Mouse (Mus musculus): ENCODE results near the gene Ptov1.

The Ptov1 gene

DNA sequence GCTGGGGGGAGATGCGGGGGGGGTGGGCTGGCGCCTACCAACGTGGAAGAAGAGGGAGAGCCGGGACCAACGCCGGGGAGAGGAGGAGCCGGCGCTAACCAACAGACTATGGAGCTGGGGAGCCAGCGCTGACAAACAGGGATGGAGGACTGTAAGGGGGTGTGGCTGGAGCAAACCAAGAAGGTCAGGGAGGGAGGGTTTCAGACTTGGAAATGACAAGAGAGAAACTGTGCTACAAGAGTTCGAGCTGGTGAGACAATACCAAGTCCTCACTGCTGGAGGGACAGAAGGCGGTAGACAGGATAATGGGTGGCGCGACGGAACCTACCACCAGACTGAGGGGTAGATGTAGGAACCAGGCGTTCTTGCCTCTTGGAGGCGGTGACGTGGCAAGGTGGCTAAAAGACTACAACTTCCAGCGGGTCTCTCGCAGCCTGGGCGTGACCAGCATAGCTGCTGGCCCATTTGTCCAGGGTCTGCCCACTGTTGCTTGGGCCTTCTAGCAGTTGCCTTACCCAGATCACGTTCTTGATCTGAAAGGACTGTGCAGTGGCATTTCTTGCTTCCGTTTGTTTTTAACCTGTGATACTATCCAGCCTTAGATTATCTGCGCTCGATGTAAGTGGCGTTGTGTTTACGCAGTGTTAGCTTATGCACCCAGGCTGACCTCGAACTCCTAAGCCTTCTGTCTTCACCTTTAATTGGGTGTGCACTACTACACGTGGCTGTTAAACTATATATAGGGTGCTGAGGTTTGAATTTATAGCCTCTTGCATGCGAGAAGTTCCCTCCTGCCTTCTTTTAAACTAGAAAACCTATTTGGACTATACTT lies at the start of gene Ptov1:
Ptov1 (minus strand) TSS at position 92 of the 832 bp plus-strand sequence.
- in situ Hi-C loops (cut with MboI, MseI) = no loop called here

DNA sequence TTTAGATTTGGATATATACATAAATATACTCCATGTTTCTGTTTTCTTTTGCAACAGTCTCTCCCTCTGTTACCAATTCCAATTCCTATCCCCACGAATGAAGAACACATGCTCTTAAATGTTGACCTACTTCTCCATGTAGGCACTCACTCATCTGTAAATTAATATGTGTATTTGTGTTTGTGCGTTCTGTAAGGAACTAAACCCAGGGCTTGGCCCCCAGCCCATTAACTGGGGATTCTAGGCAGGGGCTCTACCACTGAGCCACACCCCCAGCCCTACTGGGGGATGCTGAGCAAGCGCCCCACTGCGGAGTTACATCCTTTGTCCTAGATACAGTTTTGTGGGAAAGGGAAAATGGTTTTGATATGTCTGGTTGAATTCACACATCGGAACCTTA lies 49.5 kb upstream of the Ptov1 start:
- in situ Hi-C loops (cut with MboI, MseI) = loop anchor here (5.0 kb wide), 1 partner anchor 38 kb away; no protein-coding TSS in a partner anchor

DNA sequence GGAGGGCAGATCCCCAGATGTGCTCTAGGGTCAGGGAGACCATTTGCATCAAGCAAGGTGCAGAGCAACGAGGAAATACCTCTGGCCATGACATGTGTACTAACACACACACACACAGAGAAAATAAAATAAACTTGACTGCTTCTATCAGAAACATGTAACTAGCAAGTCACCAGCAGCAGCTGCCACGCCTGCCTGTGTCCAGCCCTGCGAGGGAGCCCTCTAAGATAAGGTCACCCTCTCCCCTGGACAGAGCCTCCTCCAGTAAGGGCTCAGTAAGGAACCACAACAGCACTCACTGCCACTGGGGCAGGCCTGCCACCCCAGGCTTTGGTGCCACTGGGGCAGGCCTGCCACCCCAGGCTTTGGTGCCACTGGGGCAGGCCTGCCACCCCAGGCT lies 48.6 kb upstream of the Ptov1 start:
- in situ Hi-C loops (cut with MboI, MseI) = loop anchor here (5.0 kb wide), 1 partner anchor 39 kb away; no protein-coding TSS in a partner anchor

DNA sequence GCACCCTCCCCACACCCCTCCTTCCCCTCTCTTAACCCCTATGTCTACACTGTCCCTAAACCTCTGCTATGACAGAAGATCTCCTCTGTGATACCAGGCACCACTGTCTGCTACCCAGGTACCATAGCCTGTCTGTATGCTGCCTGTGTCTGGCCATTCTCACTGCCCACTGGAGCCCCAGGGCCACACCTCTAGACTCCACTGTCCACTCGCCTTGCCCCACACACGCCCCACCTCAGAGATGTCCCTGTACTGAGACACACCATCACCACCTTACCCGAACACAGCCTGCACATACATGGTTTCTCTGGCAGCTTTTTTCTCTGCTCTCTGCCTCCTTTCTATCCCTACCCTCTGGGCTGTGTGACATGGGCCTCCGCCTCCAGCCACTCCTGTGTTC lies 47.3 kb upstream of the Ptov1 start:
- in situ Hi-C loops (cut with MboI, MseI) = loop anchor here (5.0 kb wide), 1 partner anchor 40 kb away; no protein-coding TSS in a partner anchor

DNA sequence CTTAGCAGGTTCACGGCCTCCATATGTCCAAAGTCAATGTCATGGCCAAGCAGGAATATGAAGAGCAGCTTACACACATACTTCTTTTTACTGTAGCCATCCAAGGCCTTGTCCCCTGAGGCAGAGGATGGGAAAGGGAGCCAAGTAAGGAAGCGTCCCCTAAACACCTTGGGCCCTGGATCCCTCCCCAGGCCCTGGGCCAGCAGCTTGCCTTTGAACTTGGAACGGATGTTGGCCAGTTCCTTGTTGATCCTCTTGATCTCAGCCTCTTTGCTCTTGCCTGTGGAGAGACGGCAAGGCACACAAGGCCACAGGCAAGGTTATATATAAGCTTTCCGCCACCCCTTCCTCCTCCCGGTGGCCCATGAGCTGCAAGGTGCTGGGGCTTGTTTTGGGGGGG lies 46.6 kb upstream of the Ptov1 start:
- in situ Hi-C loops (cut with MboI, MseI) = loop anchor here (5.0 kb wide), 1 partner anchor 41 kb away; no protein-coding TSS in a partner anchor

DNA sequence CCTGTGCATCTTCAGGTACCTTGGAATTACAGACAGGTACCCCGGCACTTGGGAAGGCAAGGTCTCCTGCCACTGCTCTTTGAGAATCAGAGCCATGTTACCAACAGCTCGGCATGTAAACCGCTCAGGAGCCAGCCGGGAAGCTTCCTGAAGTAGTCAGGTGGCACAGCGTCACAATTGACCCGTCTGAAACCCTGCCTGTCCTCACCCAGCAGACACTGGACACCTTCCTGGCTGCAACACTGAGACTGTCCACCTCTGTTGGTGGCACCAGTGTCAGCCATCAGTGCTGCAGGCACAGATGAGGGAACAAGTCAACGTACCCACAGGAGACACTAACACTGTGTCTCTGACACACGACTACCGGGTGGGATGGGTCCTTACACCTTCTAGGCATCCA lies 45.7 kb upstream of the Ptov1 start:
- in situ Hi-C loops (cut with MboI, MseI) = loop anchor here (5.0 kb wide), 1 partner anchor 42 kb away; no protein-coding TSS in a partner anchor

DNA sequence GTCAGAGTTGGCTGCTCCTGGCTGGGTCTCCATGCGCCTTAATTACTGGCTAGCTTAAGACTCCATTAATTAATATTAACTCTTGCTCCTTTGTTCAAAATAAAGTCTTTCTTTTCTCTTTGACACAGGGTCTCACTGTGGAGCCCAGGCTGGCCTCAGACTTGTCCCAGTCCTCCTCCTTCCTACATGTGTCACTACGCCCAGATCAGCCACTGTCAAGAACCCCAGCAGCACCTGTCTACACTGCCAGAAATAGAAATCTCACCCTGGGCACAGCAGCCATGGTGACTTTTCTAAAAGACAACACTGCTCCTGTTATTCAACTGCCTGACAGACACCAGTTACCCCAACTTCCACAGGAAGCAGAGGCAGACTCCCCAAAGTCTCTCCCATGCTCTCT lies 44.8 kb upstream of the Ptov1 start:
- in situ Hi-C loops (cut with MboI, MseI) = no loop called here

DNA sequence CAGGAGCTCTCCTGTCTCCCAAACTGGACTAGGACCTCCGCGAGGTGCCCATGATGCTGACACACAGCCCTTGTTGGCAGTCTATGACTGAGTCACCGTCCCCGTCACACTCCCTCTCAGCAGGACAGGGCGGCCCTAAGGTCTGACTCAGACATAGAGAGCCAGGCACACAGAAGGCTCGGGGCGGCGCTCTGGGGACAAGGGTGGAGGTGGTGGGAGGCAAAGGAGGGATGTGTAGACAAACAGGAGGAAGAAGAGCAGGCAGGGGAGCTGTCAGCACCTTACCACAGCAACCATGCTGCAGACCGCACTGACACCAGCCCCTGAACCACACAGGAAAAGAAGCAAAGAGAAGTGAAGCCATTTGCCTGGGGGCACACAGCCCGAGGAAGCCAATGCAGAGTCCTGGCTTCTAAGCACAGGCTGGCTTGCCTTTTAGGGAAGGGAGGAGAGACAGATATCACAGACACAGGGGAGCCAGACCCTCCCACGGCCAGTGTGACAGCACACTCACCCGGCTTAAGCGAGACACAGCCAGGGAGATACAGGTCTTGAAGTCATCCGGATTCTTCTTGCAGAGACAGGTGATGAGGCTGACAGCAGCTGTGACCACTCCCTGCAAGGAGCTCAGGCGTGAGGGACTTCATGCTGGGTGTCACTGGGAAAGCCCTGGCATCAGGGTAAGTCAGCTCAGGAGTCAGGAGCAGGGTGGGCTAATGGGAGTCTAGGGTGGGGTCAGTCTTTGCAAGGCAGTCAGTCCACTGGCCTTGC lies 39.3 kb upstream of the Ptov1 start:
- in situ Hi-C loops (cut with MboI, MseI) = no loop called here

DNA sequence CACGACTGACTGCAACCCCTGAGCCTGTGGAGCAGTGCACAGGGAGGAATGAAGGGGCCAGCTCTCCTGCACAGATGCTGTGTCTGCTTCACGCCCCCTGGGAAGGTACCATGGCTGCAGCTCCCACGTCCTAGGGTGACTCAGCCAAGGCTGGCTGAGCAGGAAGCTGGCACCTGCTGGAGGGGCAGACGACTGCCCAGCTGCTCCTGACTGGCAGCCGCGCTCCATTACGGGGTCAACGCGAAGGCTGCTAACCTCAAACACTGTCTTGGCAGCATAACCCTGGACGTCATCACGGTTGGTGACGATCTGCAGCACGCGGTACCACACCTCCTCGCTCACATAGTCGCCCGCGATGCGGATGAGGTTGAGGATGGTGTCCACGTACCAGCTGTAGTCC lies 35.8 kb upstream of the Ptov1 start:
- in situ Hi-C loops (cut with MboI, MseI) = no loop called here

DNA sequence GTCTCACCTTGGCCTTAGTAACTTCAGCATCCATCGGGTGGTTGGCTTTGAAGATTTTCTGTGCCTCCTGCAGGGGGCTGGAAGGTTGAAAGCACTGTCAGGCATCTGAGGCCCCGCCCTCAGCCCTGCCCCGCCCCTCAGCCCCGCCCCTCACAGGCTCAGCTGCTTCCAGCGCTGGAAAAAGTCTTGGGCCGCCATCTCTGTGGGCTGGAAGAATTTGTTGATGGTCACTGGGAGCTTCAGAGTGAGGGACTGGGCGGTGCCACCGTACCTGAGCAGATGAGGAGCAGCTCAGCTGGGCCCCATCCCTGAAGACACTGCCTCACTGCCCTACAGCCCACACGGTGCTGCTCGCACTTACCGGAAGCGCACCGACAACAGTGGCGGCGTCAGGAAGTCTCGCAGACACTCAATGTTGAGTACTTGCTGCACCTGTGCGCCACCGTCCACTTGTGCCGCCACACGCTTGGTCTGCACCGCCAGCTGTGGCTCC lies 31.7 kb upstream of the Ptov1 start:
- in situ Hi-C loops (cut with MboI, MseI) = no loop called here

DNA sequence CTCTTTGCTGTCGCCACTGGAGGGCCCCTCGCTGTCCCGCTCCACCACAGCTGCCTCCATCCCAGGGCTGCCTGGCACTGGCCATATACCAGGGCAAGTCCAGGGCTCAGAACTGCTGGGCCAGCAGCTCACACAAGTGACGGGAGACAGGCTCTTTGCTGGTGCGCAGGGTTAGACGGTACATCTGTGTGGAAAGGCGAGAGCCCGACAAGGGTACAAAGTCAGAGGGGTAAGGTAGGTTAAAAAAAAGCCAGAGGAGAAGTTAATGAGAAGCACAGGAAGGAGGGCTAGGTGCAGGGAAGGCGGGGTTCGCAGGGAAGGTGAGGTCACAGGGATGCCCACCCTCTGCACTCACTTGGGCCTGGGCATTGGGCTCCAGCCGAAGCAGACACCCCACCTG lies 31.0 kb upstream of the Ptov1 start:
- in situ Hi-C loops (cut with MboI, MseI) = no loop called here

DNA sequence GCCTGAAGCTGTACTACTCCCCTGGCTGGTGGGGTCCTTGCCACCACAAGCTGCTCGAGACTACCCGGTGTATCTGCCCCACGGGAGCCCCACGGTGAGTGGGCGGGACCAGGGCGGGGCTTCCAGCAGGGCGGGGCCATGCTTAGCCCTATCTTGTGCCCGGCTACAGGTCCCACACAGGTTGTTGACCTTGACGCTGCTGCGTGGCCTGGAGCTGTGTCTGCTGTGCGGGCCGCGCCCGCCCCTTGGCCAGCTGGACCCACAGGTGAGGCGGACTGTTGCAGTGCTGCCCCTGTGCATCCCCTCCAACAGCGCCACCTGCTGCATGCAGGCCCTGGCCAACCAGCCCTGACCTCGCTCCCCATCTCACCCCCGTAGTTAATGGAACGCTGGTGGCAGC lies 29.0 kb upstream of the Ptov1 start:
- in situ Hi-C loops (cut with MboI, MseI) = loop anchor here (10.0 kb wide), 1 partner anchor 344 kb away; the partner anchor contains the start of gene Nr1h2

DNA sequence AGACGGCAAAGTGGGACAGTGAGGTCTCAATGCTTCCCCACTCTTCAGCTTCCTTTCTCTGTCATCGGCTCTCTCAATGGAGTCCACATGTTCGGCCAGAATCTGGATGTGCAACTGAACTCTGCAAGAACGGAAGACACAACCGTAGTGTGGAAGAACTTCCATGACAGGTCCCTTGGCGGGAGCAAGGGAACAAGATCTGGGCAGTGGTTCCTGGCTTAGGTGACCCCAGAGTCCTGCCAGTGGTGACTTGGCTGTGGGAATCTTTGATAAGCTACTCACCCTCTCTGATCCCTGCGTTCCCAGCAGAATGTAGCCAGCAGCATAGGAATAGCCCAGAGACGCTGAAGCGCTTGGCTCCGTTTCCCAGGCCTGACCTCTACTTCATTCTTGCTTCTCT lies 26.9 kb upstream of the Ptov1 start:
- in situ Hi-C loops (cut with MboI, MseI) = loop anchor here (10.0 kb wide), 1 partner anchor 342 kb away; the partner anchor contains the start of gene Nr1h2

DNA sequence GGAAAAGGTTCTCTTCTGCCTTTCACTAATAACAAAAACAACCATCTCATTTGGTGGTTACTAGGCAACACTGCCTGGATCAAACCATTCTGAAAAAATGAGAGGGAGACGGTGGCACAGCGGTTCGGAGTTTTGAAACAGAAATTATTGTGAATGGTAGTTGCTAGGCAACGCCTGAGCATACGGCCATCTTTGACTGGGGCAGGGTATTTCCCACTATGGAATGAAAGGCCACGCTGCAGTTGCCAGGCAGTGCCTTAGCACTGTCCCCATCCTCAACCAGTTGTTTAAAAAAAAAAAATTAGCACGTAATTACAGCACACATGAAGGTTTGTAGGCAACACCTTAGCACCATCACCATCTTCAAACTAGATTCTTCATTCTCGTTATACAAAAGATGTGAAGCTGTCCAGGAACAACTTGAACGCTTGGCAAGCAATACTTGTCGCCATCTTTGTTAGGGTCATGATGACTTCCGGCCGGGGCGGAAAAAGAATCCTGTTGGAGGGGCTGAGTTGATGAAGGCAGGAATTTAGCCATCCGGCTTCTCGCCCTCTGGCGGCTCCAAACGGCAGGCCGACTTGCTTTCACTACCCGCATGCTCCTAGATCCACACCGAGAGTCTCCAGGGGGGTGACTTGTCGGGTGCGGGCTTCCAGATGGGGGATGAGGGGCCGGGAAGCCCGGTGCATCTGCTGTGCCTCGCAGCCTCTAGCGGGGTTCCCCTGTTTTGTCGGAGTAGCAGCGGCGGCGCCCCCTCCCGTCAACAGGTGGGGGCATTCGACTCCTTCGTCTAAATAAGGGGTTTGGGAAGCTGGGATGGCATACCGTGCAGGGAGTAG lies 26.2 kb upstream of the Ptov1 start, which contains the start of gene Fuz:
Fuz (plus strand) TSS at position 487 of the 842 bp plus-strand sequence.
- in situ Hi-C loops (cut with MboI, MseI) = loop anchor here (10.0 kb wide), 1 partner anchor 341 kb away; the partner anchor contains the start of gene Nr1h2

DNA sequence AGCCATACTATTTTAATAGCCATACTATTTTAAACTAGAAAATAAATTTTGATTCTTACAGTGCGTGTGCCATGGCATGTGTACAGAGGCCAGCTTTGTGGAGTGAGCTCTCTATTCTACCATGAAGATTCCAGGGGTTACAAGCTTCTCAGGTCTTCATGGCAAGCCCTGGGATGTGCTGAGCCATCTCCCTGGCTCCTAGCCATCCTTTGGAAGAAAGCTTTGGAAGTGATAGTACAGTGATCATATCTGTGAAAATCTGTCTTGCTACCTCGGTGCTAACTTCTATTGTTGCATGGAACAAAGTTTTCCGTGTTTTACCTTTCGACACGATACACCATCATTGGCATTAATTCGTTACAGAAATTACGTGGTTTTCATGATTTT lies 25.6 kb upstream of the Ptov1 start:
- in situ Hi-C loops (cut with MboI, MseI) = loop anchor here (10.0 kb wide), 1 partner anchor 340 kb away; the partner anchor contains the start of gene Nr1h2

DNA sequence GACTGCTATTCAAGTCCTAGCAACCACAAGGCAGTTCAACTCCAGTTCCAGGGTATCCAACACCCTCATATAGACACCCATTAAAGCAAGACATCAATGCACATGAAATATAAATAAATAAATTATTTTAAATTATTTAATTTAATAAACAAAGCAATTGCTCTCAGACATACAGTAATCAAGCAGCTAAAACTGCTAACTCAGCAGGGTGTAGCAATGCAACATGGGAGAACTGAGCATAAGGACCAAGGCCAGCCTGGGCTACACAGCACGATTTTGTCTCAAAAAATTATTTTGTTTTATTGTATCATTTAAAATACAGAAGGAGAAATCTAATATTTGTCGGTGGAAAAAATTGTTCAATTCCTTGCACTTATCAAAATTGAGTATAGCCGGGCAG lies 24.6 kb upstream of the Ptov1 start:
- in situ Hi-C loops (cut with MboI, MseI) = loop anchor here (10.0 kb wide), 1 partner anchor 339 kb away; the partner anchor contains the start of gene Nr1h2

DNA sequence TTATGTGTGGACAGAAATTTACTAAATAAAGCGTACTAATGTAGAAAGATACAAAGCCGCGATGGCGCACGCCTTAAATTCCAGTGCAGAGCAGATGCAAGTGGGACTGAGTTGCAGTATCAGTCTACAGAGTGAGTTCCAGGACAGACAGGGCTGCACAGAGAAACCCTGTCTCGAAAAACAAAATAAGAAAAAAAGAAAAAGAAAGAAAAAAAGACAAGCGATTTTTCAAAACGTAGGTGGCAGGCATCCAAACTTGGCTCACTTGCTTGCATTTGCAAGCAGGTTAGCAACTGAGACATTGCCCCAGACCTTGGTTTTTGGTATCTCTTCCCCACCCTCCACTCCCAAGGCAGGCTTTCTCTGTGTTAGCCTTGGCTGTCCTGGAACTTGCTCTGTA lies 23.6 kb upstream of the Ptov1 start:
- in situ Hi-C loops (cut with MboI, MseI) = loop anchor here (10.0 kb wide), 1 partner anchor 338 kb away; the partner anchor contains the start of gene Nr1h2

DNA sequence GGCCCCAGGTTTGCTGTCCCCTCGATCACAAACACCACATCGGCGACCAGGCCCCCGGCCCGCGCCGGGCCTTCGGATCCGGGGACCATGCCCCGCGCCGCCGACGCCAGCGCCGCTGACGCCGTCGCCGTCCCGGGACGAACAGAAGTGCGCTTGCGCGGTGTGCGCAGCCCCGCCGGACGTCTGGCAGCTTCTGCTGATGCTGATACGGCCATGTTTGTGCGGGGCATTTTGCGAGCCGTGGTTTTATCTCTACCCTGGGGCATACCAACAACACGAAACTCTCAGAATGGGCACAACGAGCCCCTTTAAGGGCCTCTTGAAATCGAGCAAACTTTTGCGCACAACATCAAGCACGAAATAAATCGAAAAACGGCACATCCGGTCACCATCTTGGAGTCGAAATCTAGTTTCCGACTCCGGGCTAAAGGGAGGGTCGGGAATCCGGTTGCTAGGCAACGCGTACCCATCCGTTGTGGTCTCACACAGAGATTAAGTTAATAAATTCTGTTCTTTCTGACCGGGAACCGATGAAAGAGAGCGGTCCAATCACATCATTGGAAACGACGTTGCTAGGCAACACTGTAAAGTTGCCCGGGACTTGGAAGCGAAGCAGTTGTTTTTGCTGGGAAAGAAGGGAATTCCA lies 22.8 kb upstream of the Ptov1 start, which contains the start of gene Med25:
Med25 (minus strand) TSS at position 437 of the 646 bp plus-strand sequence.
- in situ Hi-C loops (cut with MboI, MseI) = loop anchor here (10.0 kb wide), 1 partner anchor 338 kb away; the partner anchor contains the start of gene Nr1h2

DNA sequence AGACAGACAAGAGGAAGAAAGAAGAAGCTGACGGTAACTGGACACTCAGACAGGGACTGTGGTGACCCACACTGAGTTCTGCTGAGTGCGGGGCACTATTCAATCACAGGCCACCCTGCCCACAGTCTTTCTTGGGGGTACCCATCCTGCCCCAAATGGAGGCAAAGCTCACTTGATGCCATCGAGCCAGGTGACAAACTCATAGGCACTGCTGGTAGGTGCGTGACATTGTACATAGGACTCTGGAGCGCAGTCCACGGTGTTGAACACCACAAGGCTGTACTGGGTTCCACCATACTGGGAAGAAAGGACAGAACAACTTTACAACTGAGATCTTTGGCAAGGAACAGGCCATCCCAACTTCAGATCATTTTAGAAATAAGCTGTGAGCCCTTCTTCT lies 22.0 kb upstream of the Ptov1 start:
- in situ Hi-C loops (cut with MboI, MseI) = loop anchor here (10.0 kb wide), 1 partner anchor 337 kb away; the partner anchor contains the start of gene Nr1h2

DNA sequence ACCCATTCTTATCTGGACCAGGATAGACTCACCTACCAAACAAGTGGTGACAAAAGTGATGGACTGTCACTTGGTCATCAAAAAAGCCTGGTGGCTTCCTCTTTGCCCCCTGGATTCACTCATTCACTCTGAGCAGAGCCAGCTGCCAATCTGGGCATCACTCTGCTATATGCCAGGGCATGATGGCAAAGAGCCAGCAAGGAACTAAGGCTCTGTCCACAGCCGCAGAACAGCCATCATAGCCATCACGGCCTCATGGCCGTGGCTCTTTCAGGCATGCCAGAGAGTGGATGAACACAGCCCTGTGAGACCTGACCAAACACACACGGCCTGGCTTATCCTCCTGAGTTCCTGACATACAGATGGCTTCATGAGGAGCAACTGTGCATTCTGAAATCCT lies 21.1 kb upstream of the Ptov1 start:
- in situ Hi-C loops (cut with MboI, MseI) = loop anchor here (10.0 kb wide), 1 partner anchor 336 kb away; the partner anchor contains the start of gene Nr1h2

Measured in T-helper 2 cell (primary cell).